28 mouse cellular contexts compared by ENCODE assay signal in genomic region chr13:58373153-58373470, GRCm38 (mm10). TPM values are rescaled to one million over a fixed set of nuclear protein-coding genes. Genes with fewer than 3 reads are reported as not detected.
DNase-seq lines count a peak whose midpoint lies in the region; ATAC-seq lines count a peak whose summit lies in the region.
"Had no signal": no experiment of that assay in that cellular context is flagged by ENCODE, and none has a peak within 500 bp of the region (broad histone marks: within the 10 kb centered on the region; RNA-seq: fewer than 3 reads in every experiment).

No protein-coding gene starts in this region.

- H3K4me1 ChIP-seq in megakaryocyte, embryonic 14.5 days = peaks cover 10% of the 10 kb centered on the region
- H3K4me1 ChIP-seq in stomach, embryonic 16.5 days (ENCODE audit: control insufficient read depth, insufficient read depth, low read length) = no peaks in the 10 kb centered on the region
- H3K4me1 ChIP-seq: forebrain, embryonic 12.5 days; limb, embryonic 10.5 days; limb, embryonic 15.5 days; liver, embryonic 13.5 days; midbrain, embryonic 15.5 days; neural tube, embryonic 15.5 days had no signal

- H3K4me3 ChIP-seq in megakaryocyte, embryonic 14.5 days (replicated peaks) = peak overlapping the region; percentile 59
- no peak overlapping the region for H3K4me3 ChIP-seq in stomach, embryonic 16.5 days (replicated peaks; ENCODE audit: low read length)
- H3K4me3 ChIP-seq: erythroblast, embryonic 14.5 days; forebrain, embryonic 12.5 days; limb, embryonic 10.5 days; limb, embryonic 15.5 days; liver, embryonic 13.5 days; midbrain, embryonic 15.5 days; neural tube, embryonic 15.5 days had no signal

- peak overlapping the region; percentile 8; the same call in 1 of the 2 replicates for H3K27ac ChIP-seq in stomach, embryonic 16.5 days (ENCODE audit: low read length)
- H3K27ac ChIP-seq: forebrain, embryonic 12.5 days; hindbrain, embryonic 14.5 days; kidney, postnatal 0 days; limb, embryonic 10.5 days; limb, embryonic 15.5 days; liver, embryonic 13.5 days; midbrain, embryonic 15.5 days; neural tube, embryonic 15.5 days had no signal

- peak; percentile 39 to 58 for DNase-seq in thymus, postnatal 10 days (ENCODE audit: low spot score in 2 of 2)
- no peak for DNase-seq in layer of hippocampus, adult 9-11 months
- DNase-seq: adrenal gland, postnatal 25 days; B cell, adult 2 months; cerebellum, adult 18-20 months; cerebellum, postnatal 14 days; gastrocnemius, postnatal 10 days; kidney, adult 2 months; kidney, postnatal 4 days; liver, embryonic 13.5 days; retina, postnatal 1 day; right cerebral cortex, postnatal 14 days; spleen, adult 18-20 months had no signal

- H3K4me2 ChIP-seq in stomach, embryonic 16.5 days (ENCODE audit: low read depth, low read length) = no peak overlapping the region
- H3K4me2 ChIP-seq: forebrain, embryonic 12.5 days; heart, embryonic 11.5 days; hindbrain, embryonic 14.5 days; limb, embryonic 15.5 days; liver, embryonic 13.5 days; midbrain, embryonic 15.5 days; neural tube, embryonic 15.5 days had no signal

- no peaks in the 10 kb centered on the region for H3K36me3 ChIP-seq in megakaryocyte, embryonic 14.5 days (replicated peaks; ENCODE audit: low read length)
- H3K36me3 ChIP-seq in stomach, embryonic 16.5 days (ENCODE audit: control insufficient read depth, insufficient read depth, low read length) = no peaks in the 10 kb centered on the region
- H3K36me3 ChIP-seq: forebrain, embryonic 12.5 days; limb, embryonic 10.5 days; limb, embryonic 15.5 days; liver, embryonic 13.5 days; midbrain, embryonic 15.5 days; neural tube, embryonic 15.5 days had no signal

- no peak for ATAC-seq in megakaryocyte, adult 5-6 weeks (ENCODE audit: poor library complexity, severe bottlenecking)
- no peak for ATAC-seq in stomach, embryonic 16.5 days (ENCODE audit: insufficient read depth, low FRiP score)
- ATAC-seq in megakaryocyte-erythroid progenitor cell, adult 5-6 weeks (replicated peaks; ENCODE audit: low FRiP score, low TSS enrichment, poor library complexity, severe bottlenecking) = no peak
- ATAC-seq in erythroid progenitor cell, adult 5-6 weeks (replicated peaks; ENCODE audit: low FRiP score, poor library complexity, severe bottlenecking) = no peak
- ATAC-seq: midbrain, embryonic 15.5 days had no signal

- H3K9me3 ChIP-seq in megakaryocyte, embryonic 14.5 days = peaks cover 57% of the 10 kb centered on the region
- no peaks in the 10 kb centered on the region for H3K9me3 ChIP-seq in stomach, embryonic 16.5 days (replicated peaks; ENCODE audit: control insufficient read depth, low read length)
- H3K9me3 ChIP-seq: forebrain, embryonic 12.5 days; limb, embryonic 10.5 days; limb, embryonic 15.5 days; midbrain, embryonic 15.5 days; neural tube, embryonic 15.5 days had no signal

- H3K9ac ChIP-seq in stomach, embryonic 16.5 days (ENCODE audit: low read length) = no peak overlapping the region
- H3K9ac ChIP-seq: forebrain, embryonic 12.5 days; hindbrain, embryonic 14.5 days; limb, embryonic 15.5 days; liver, embryonic 13.5 days; midbrain, embryonic 15.5 days; neural tube, embryonic 15.5 days had no signal

- peaks cover 6% of the 10 kb centered on the region for H3K27me3 ChIP-seq in megakaryocyte, embryonic 14.5 days (replicated peaks)
- no peaks in the 10 kb centered on the region for H3K27me3 ChIP-seq in stomach, embryonic 16.5 days (ENCODE audit: control insufficient read depth, insufficient read depth, low read length)
- H3K27me3 ChIP-seq: forebrain, embryonic 12.5 days; limb, embryonic 15.5 days; liver, embryonic 13.5 days; midbrain, embryonic 15.5 days; neural tube, embryonic 15.5 days had no signal

- 73% methylated on average over 2 of the region's 2 CpGs for WGBS in stomach, embryonic 16.5 days

RNA-seq across cellular contexts. Expression of gene 2210016F16Rik, which starts 11.9 kb away (rescaled TPM):
- 1.1 and 3.2 TPM in 2 replicates for polyA plus RNA-seq in megakaryocyte, embryonic 14.5 days (2012; ENCODE audit: insufficient read depth, low replicate concordance)
- 20.8 and 21.8 TPM in 2 replicates for total RNA-seq in megakaryocyte, adult 5-6 weeks (2015)
- 12.3 and 12.6 TPM in 2 replicates for total RNA-seq in megakaryocyte, adult 5-6 weeks (2017)
- polyA plus RNA-seq in stomach, embryonic 16.5 days (2015; fragmentation: Nextera tagmentation; extraction: Ambion mirVana) = 29.5 and 31.4 TPM in 2 replicates
- 30.6 and 33.0 TPM in 2 replicates for total RNA-seq in megakaryocyte-erythroid progenitor cell, adult 5-6 weeks (2014; fragmentation: Nextera tagmentation)
- 27.4 and 29.2 TPM in 2 replicates for total RNA-seq in megakaryocyte-erythroid progenitor cell, adult 5-6 weeks (2017)
- 2.1 and 7.6 TPM in 2 replicates for total RNA-seq in erythroid progenitor cell, adult 5-6 weeks (2015; ENCODE audit: low replicate concordance)
- total RNA-seq in erythroid progenitor cell, adult 5-6 weeks (2017; ENCODE audit: low replicate concordance) = 3.1 and 7.1 TPM in 2 replicates

RNA-seq across cellular contexts. Expression of gene Kif27, which starts 14.2 kb away (rescaled TPM):
- polyA plus RNA-seq in megakaryocyte, embryonic 14.5 days (2012; ENCODE audit: insufficient read depth, low replicate concordance) = not detected in 2 replicates
- total RNA-seq in megakaryocyte, adult 5-6 weeks (2015) = not detected in 2 replicates
- not detected in 2 replicates for total RNA-seq in megakaryocyte, adult 5-6 weeks (2017)
- 0.42 and 0.45 TPM in 2 replicates for polyA plus RNA-seq in stomach, embryonic 16.5 days (2015; fragmentation: Nextera tagmentation; extraction: Ambion mirVana)
- total RNA-seq in megakaryocyte-erythroid progenitor cell, adult 5-6 weeks (2014; fragmentation: Nextera tagmentation) = not detected in 2 replicates
- 0.50 and 0.75 TPM in 2 replicates for total RNA-seq in megakaryocyte-erythroid progenitor cell, adult 5-6 weeks (2017)
- total RNA-seq in erythroid progenitor cell, adult 5-6 weeks (2015; ENCODE audit: low replicate concordance) = not detected in 2 replicates
- not detected in 2 replicates for total RNA-seq in erythroid progenitor cell, adult 5-6 weeks (2017; ENCODE audit: low replicate concordance)
- total RNA-seq: hematopoietic stem cell, adult 5-6 weeks had no signal

RNA-seq across cellular contexts. Expression of gene Rmi1, which starts 28.9 kb away (rescaled TPM):
- polyA plus RNA-seq in megakaryocyte, embryonic 14.5 days (2012; ENCODE audit: insufficient read depth, low replicate concordance) = 0.42 and 2.8 TPM in 2 replicates
- total RNA-seq in megakaryocyte, adult 5-6 weeks (2015) = 40.6 and 46.0 TPM in 2 replicates
- 23.6 and 25.5 TPM in 2 replicates for total RNA-seq in megakaryocyte, adult 5-6 weeks (2017)
- 22.2 and 25.1 TPM in 2 replicates for polyA plus RNA-seq in stomach, embryonic 16.5 days (2015; fragmentation: Nextera tagmentation; extraction: Ambion mirVana)
- 39.7 and 45.3 TPM in 2 replicates for total RNA-seq in megakaryocyte-erythroid progenitor cell, adult 5-6 weeks (2014; fragmentation: Nextera tagmentation)
- 38.2 and 40.3 TPM in 2 replicates for total RNA-seq in megakaryocyte-erythroid progenitor cell, adult 5-6 weeks (2017)
- total RNA-seq in erythroid progenitor cell, adult 5-6 weeks (2015; ENCODE audit: low replicate concordance) = 38.1 and 42.2 TPM in 2 replicates
- 23.9 and 31.6 TPM in 2 replicates for total RNA-seq in erythroid progenitor cell, adult 5-6 weeks (2017; ENCODE audit: low replicate concordance)

RNA-seq across cellular contexts. Expression of gene Hnrnpk, which starts 30.0 kb away (rescaled TPM):
- 91.3 and 488 TPM in 2 replicates for polyA plus RNA-seq in megakaryocyte, embryonic 14.5 days (2012; ENCODE audit: insufficient read depth, low replicate concordance)
- 665 and 701 TPM in 2 replicates for total RNA-seq in megakaryocyte, adult 5-6 weeks (2015)
- total RNA-seq in megakaryocyte, adult 5-6 weeks (2017) = 1,381 and 1,571 TPM in 2 replicates
- 1,360 and 1,372 TPM in 2 replicates for polyA plus RNA-seq in stomach, embryonic 16.5 days (2015; fragmentation: Nextera tagmentation; extraction: Ambion mirVana)
- 881 and 1,123 TPM in 2 replicates for total RNA-seq in megakaryocyte-erythroid progenitor cell, adult 5-6 weeks (2014; fragmentation: Nextera tagmentation)
- total RNA-seq in megakaryocyte-erythroid progenitor cell, adult 5-6 weeks (2017) = 2,464 and 2,675 TPM in 2 replicates
- total RNA-seq in erythroid progenitor cell, adult 5-6 weeks (2015; ENCODE audit: low replicate concordance) = 489 and 576 TPM in 2 replicates
- 788 and 801 TPM in 2 replicates for total RNA-seq in erythroid progenitor cell, adult 5-6 weeks (2017; ENCODE audit: low replicate concordance)
